Mouse (Mus musculus): ENCODE data around the gene Exosc10. TPM values are rescaled to one million over a fixed set of nuclear protein-coding genes. Genes with fewer than 3 reads are reported as not detected.

Gene Exosc10
- total RNA-seq, 2 experiments from 2014 or later, result 47.1 to 47.2 TPM

DNA sequence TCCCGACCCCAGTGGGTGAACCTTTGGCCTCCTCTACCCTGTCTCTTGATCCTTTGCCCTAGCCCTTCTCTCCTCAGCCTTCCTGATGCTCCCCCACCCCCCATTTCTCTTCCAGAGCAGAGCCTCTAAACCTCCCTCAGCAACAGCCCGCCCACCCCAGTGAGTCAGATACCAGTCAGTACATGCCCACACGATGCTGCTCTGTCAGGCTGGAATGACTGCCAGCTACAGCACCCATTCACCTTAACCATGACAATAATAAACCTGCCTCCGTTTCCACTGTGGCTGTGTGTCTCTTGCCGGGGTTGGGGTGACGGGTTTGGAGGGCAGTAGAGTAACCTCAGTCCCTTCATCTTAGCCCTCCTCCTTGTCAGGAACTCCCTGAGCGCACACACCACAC is 45.9 kb downstream of the Exosc10 start:
- DNase-seq (ENCODE audit: low spot score in 2 of 2), result peak; percentile 70 to 83

- DNase-seq (ENCODE audit: low spot score in 2 of 2), result peak in 1 of 2 experiments; percentile 50
Measured at GRCm38 (mm10) chr4:148604541-148605165, 46.4 kb downstream of the Exosc10 start.

DNA sequence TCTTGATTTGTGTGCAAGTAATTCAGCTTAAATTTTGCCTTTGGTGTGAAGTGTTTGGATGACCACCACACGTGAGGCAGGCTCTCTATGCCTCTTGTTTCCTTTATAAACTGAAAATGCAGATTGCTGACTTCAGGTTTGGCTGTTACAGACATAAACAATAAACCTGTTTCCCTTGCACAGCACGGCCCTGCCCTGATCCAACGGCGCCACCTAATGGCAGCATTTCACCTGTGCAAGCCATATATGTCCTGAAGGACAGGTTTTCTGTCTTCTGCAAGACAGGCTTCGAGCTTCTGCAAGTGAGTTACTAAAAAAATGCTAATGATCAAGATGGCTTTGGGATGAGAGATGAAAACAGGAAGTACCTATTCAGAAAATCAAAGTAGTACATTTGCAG is 49.5 kb downstream of the Exosc10 start:
- DNase-seq (ENCODE audit: low spot score in 2 of 2), result peak; percentile 82 to 86

DNA sequence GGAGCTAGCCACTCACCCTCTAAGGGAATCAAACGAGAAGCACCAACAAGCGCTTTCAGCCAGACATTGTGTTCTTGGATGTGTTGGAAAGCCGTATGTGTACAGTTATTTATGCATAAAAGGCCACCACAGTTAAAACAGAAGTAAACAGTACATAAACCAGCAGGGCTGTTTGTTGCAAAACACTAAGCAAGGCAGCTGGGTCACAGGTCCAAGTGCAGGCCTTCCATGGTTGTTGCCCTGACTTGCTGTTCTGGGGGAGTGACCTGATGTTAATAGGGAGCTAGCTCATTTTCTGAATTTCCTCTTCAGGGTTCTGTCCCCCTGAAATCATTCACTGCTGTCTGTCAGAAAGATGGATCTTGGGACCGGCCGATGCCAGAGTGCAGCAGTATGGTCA is 51.6 kb downstream of the Exosc10 start:
- no peak for DNase-seq (ENCODE audit: low spot score in 2 of 2)

DNA sequence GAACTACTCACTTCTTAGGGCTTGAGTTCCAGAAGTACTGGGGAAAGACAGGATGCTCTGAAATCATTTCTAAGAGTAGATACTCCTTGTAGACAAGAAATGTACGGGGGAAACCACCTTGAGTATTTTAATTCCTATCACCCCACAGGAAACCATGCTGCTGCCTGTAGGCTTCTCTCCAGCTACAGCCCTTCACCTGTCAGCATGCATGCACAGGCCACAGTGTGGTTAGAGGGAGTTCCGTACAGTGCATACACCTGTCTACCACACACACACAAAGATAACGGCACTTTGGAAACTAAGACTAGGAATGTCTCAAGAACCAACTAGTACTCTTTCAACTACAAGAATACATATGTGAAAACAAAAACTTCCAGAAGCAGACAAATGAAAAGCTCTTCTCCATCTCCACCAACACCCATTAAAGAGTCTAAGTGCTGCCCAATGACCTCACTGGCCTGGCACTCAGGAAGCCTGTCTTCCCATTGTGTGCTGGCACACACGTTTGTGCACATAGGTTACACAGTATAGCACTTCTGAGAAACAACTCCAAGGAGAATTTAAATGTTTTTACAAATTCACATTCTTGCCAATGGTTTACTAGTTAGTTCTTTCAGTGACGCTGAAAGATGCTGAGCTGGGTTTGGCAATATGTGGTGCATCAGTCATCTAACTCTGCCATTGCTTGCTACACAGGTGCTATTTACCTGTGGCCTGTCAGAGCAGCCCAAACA is 52.6 kb downstream of the Exosc10 start:
- DNase-seq (ENCODE audit: low spot score in 2 of 2), result no peak

GRCm38 (mm10) chr4:148612557-148612956 is 54.3 kb downstream of the Exosc10 start:
- DNase-seq (ENCODE audit: low spot score in 2 of 2), result no peak

DNA sequence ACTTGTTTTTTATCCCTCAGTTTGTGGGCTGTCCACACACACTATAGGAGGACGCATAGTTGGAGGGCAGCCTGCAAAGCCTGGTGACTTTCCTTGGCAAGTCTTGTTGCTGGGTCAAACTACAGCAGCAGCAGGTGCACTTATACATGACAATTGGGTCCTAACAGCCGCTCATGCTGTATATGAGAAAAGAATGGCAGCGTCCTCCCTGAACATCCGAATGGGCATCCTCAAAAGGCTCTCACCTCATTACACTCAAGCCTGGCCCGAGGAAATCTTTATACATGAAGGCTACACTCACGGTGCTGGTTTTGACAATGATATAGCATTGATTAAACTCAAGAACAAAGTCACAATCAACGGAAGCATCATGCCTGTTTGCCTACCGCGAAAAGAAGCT is 55.5 kb downstream of the Exosc10 start:
- no peak for DNase-seq (ENCODE audit: low spot score in 2 of 2)

GRCm38 (mm10) chr4:148619805-148620204 is 61.6 kb downstream of the Exosc10 start:
- no peak for DNase-seq (ENCODE audit: low spot score in 2 of 2)

DNA sequence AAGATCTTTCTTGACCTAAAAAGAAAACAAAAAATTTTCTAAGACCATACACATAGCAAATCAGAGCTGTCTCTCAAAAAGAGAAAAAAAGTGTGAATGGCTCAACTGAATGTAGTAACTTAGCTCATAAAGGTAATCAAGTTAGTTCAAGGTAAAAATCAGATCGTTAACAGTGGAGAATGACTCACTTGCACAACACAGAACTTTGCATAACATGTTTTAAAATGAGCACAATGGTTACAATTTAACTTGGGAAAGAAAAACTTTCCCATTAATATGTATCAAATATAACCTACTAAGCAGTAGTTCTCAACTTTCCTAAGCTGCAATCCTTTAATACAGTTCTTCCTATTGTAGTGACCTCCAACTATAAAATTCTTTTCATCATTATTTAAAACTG is 62.5 kb downstream of the Exosc10 start:
- no peak for DNase-seq (ENCODE audit: low spot score in 2 of 2)

DNA sequence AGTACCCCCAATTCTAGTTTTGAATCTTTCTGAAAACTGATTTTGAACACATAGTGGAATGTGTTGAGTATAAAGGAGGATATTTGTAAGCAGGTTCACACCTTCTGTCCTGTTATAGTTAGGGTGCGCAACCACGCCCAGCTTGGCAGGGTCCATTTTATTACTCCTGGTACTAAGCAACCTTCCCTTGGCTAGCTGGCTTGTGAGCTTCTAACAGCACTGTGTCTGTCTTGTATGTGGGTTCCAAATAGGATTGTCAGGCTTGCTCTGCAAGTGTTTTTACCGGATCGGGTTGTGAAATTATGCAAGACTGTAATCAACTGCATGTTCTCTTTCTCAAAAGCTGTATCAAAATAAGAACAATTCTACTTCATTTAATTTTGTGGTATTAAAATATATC is 64.3 kb downstream of the Exosc10 start:
- no peak for DNase-seq (ENCODE audit: low spot score in 2 of 2)

DNA sequence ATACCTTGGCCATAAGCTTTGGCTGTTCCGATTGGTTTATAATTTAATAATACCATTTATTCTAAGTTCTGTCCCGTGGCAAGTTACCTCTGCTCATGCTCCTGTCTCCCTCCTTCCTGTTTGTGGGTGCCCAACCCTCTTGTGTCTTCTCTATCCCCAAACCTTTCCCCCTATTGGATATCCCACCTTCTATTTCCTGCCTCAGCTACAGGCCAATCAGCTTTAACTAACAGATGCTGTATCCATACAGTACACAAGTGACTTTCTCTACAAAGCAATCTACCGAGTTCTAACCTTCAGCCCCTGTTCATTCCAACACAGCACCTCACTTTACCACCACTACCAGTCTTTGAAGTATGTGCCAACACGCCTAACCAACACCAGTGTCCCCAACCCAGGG is 65.4 kb downstream of the Exosc10 start:
- DNase-seq (ENCODE audit: low spot score in 2 of 2), result no peak

GRCm38 (mm10) chr4:148625010-148625409 is 66.8 kb downstream of the Exosc10 start:
- no peak for DNase-seq (ENCODE audit: low spot score in 2 of 2)

GRCm38 (mm10) chr4:148625756-148626622 is 67.8 kb downstream of the Exosc10 start:
- peak; percentile 45 to 47 for DNase-seq (ENCODE audit: low spot score in 2 of 2)

DNA sequence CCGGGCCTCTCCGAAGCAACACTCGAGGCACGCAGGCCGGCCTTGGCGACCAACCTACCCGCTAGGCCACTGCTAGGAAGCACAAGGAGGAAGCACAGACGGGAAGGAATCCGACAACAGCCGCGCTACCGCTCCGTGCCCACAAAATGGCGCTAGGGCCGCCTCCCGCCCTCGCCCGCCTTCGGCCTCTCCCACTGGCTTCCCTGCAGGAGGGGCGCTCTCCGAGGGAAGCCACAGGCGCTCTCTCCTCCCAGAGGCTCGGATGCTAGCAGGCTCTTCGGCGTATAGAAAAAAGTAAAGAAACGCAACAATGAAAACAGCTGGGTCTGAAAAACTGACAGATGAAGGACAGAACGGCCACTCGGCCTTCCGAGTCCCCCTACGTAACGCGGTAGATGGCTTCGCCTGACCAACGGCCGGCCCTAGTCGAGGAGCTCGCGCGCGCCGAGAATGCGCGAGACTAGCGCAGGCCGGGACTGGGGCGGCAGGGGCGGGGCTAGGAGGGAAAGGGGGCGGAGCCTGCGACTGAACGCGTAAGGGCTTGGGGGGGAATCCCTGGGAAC is 68.5 kb downstream of the Exosc10 start, which contains the start of gene Tardbp:
Gene Tardbp, minus strand, starts transcription at position 397 of the 563 bp plus-strand sequence.
- peak; percentile 94 to 95 for DNase-seq (ENCODE audit: low spot score in 2 of 2)

DNA sequence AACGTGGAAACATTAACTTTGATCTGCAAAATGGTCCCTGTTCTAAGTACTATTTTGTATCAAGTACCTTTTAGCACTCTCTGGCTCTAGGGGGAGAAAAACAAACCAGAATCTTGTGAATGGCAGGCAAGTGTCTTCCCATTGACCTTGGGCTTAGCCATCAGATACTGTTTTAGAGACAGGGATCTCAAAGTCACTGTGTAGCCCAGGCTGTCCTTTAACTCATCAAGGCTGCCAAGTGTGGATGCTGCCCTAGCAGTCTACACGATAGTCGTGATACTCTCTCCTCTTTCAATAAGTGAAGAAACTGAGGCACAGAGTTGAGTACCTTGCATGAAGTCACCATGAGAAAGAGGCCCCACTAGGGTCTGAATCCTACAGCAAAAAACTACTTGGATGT is 69.0 kb downstream of the Exosc10 start:
- no peak for DNase-seq (ENCODE audit: low spot score in 2 of 2)

Other genes starting within 250 kb of the Exosc10 start
- gene Ubiad1, start 113.7 kb upstream of the Exosc10 start, total RNA-seq (2021), result 1 to 10 TPM; 8.0 to 9.2 TPM
- gene Mtor, start 109.8 kb upstream of the Exosc10 start, total RNA-seq (2021), result 10 to 100 TPM; 91.6 to 97.9 TPM
- gene Angptl7, start 58.0 kb upstream of the Exosc10 start, total RNA-seq (2021), result under 1 TPM; 0.61 to 0.77 TPM
- 10 to 100 TPM; 72.1 to 77.0 TPM for gene Srm, start 33.1 kb downstream of the Exosc10 start, total RNA-seq (2021)
- gene Masp2, start 44.1 kb downstream of the Exosc10 start, total RNA-seq (2021), result 1 to 10 TPM; 1.7 to 2.6 TPM
- 100 to 1,000 TPM; 214 to 220 TPM for gene Tardbp, start 68.6 kb downstream of the Exosc10 start, total RNA-seq (2021)
- gene Gm572, start 84.9 kb downstream of the Exosc10 start, total RNA-seq (2021), result not detected
- gene Casz1, start 246.0 kb downstream of the Exosc10 start, total RNA-seq (2021), result 1 to 10 TPM; 1.2 to 1.4 TPM